Mouse (Mus musculus): ENCODE data around the gene Gm20604.

Gene Gm20604

GRCm38 (mm10) chr12:102758403-102758756 is at the start of gene Gm20604:
Gene Gm20604 (minus strand): TSS chr12:102758672.
- no peak for DNase-seq (ENCODE audit: low read depth, low spot score)

- no peak for DNase-seq (ENCODE audit: low read depth, low spot score)
These were observed 41.1 kb upstream of the Gm20604 start for GRCm38 (mm10) chr12:102799528-102799927.

- DNase-seq (ENCODE audit: low read depth, low spot score), result no peak
These were observed 29.5 kb upstream of the Gm20604 start for GRCm38 (mm10) chr12:102787927-102788326.

- peak; percentile 26 for DNase-seq (ENCODE audit: low read depth, low spot score)
These were observed 27.1 kb upstream of the Gm20604 start for GRCm38 (mm10) chr12:102785593-102785985.

DNA sequence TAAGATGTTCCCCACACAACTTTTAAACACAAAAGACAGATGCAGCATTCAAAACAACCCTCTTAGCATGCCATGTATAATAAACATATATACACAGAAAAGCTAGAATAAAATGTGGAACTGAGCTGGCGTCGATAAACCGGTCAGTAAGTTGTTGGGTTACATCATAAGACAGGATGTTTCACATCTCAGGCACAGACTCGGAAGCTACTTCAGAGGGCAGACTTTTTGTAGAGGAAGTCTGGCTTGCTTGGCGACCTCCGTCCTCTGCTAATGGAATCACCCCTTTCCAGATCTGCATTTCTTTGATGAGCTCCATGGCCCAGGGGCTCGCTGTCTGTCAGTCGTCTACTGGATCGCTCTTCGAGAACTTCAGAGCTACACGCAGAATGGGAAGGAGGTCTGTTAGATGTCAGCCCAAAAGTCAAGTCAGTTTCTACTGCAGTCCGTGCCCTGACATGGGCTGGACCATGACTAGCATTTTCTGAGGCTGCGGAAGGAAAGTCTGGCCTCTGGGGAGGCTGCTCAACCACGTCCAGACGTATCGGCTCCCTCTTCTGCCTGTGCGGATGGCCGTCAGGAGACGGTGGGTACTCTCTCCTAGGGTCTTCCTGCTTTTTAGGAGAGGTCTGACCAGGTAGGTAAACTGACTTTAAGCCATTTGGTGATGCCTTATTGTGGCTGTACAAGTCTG is 26.6 kb upstream of the Gm20604 start:
- no peak for DNase-seq (ENCODE audit: low read depth, low spot score)

DNA sequence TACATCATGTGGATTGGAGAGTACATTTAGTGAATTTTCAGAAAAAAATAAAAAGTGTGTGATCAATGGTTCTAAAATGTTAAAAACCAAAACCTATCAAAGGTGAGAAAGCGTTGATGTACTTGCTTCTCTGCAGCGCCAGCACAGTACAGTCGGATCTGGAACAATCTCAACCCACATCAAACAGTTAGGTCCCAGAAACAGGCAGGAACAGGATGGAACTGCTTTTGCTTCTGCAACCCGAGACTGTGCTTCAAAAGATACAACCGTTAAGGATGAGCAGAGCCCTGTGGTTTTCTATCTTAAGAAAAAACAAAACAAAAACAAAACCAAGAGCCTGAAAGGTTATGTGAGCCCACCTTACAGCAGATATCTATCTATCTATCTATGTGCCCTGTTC is 24.4 kb upstream of the Gm20604 start:
- no peak for DNase-seq (ENCODE audit: low read depth, low spot score)

DNA sequence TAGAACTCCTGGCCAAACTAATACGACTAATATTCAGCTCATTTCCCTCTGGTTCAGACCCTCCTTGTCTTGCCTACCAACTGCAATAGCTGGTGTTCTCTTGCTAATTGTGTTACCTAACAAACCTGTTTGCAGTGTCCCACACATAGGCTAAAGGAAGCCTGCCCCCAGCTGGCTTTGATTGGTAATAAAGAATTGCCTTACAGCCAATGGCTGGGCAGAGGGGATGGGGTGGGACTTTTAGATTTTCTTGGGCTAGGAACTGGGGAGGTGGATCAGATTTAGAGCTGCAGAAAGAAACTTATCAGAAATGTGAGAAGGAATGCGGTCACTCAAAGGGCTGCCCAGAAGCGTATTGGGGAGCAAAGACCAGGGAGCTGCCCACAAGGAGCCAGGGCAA is 21.0 kb upstream of the Gm20604 start:
- no peak for DNase-seq (ENCODE audit: low read depth, low spot score)

DNA sequence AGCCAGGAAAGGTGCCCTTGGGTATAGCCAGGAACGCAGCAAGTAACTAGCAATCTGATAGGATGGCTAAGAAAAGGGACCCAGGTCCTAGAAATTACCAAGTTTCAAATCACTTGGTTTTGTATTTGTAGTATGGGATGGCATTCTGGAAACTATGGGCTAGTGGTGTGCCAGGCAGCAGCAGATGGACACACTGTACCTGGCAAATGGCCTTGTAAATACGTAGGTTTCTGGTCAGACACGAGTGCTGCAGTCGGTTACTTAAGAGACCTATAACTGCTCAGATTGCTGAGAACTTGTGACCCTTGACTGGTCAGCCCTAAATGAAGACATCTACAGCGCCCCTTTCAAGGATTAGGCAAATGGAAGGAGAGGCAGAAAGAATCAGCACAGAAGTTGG is 19.7 kb upstream of the Gm20604 start:
- no peak for DNase-seq (ENCODE audit: low read depth, low spot score)

DNA sequence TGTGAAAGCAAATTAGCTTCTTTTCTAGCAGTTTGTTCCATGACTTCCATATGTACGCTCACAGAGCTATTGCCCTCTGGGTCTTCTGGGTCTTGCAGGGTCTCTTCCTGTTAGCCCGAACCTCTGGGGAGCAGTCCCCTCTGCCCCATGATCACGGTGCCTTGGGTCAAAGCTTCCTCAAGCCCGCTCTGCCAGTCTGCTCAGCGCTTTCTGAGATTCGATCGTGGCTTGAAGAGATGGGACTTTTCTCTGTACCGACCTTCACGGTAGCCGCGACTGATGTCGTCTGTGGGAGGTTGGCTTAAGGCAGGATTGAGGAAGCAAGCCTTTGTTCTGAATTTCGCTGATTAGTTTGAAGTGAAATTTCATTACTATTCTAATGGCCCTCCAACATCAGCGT is 17.6 kb upstream of the Gm20604 start:
- no peak for DNase-seq (ENCODE audit: low read depth, low spot score)

DNA sequence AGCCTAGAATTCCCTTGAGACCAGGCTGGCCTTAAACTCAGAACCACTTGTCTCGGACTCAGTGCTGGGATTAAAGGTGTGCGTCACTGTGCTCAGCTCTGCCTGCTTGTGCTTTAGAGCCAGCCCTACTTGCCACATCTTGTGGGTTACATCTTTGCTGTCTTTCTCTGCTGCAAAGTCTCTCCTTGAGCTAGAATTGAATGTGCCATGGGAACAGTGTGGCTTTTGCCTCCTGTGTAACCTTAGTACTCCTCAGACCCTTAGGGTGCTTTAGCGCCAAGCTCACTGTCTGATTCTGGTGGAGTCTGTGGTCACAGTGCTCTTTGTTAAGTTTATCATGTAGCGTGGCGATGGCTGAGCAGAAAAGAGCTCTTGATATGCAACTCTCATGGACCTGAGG is 14.2 kb upstream of the Gm20604 start:
- no peak for DNase-seq (ENCODE audit: low read depth, low spot score)

- no peak for DNase-seq (ENCODE audit: low read depth, low spot score)
These were observed 13.1 kb upstream of the Gm20604 start for GRCm38 (mm10) chr12:102771601-102772000.

DNA sequence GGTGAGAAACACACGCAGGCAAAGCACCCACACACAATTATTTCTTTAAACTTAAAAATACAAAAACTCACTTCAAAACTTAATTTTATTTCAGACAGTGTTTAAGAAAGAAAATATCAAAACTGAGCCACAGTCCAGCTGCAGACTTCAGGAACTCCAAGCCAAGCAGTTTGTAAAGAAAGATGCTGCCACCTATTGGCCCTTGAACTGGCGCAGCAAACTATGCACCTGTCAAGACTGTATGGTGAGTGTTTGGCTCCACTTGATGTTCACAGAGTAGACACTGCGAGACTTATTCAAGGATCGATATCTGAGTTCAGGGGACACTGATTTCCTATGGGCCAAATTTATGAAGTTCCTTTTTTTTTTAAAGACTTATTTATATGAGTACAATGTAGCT is 10.5 kb upstream of the Gm20604 start:
- no peak for DNase-seq (ENCODE audit: low read depth, low spot score)

DNA sequence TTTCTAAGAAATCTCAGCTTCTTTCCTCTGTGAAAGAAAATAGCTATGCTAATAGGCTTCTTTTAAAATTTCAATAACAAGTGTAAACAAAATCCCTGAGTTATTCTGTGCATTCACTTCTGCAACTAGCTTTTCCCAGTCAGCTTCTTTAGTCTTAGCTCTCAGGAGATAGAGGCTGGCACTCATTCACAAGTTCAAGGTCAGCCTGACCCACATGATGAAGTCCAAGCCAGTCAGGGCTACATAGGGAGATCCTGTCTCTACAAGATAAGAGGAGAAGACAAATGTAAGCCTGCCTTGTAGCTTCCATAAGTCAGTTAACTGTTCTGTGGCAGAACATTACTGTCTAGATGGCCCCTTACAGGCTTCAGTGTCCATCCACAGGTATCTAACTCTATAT is 5.2 kb upstream of the Gm20604 start:
- DNase-seq (ENCODE audit: low read depth, low spot score), result no peak

DNA sequence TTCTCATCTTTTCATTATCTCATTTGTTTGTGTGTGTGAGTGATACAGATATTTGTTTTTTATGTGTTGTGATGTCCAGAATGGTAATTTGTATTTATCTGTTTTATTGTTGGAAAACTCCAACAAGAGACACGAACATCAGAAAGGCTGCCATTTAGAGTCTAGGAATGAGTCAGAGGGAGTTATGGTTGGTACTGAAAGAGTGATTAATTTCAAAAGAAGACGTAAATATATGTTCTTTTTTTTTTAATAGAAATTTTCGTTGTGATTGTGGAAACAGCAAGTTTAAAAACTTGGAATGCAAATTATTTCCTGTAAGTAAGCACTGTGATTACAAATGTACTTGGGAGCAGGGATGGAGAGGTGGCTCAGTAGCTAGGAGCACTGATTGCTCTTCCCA is 3.2 kb upstream of the Gm20604 start:
- DNase-seq (ENCODE audit: low read depth, low spot score), result no peak

GRCm38 (mm10) chr12:102758936-102759335 is 464 bp upstream of the Gm20604 start:
- no peak for DNase-seq (ENCODE audit: low read depth, low spot score)

GRCm38 (mm10) chr12:102757689-102758402 is 626 bp downstream of the Gm20604 start, which contains the start of the genes Gm28051, Gon7 and Ubr7:
Gene Gm28051 (minus strand): TSS chr12:102757765.
Gene Gon7 (minus strand): TSS chr12:102757803.
Gene Ubr7 (plus strand): TSS chr12:102757967.
- peak; percentile 97 for DNase-seq (ENCODE audit: low read depth, low spot score)

DNA sequence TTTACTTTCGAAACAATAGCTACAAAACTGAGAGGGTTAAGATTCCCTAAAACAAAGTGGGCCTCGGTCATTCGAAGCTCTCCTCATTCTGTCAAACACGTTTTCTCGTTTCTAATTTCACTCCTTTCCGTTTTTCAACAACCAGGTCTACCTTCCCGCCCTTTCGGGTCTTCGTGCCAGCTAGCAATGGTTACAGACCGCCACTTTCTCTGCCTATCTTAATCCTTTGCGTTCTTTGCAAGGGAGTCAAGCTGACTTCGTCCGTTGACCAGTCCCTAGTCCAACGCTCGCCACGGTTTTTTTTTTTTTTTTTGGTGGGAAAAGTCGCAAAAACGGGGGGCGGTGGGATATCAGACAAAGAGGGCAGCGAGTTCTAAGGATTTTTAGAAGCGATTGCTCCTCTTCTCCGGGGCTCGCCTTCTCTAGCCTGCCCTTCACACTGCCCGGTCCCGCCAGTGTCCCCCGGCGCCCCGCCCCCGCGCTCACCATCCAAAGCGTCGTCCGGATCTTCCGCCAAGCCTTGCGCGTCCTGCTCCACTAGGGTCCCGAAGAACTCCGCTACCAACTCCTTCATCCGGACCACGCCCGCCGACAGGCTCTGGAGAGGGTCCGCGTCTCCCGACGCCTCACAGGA is 1.3 kb downstream of the Gm20604 start:
- no peak for DNase-seq (ENCODE audit: low read depth, low spot score)

DNA sequence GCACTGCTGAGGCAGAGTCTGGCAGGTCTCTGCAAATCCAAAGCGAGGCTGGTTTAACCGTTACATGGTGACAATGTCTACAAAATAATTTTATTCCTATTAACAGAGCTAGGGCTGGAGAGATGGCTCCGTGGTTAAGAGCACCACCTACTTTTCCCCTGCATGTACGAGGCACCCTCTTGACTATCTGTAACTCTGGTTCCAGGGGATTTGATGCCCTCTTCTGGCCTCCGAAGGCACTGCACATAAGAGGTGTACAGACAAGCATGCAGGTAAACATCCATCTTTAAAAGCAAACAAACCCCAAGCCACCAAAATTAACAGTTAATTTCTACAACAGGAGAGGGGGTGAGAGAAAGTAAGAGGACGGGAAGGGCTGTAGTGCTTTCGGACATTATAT is 2.2 kb downstream of the Gm20604 start:
- DNase-seq (ENCODE audit: low read depth, low spot score), result no peak

DNA sequence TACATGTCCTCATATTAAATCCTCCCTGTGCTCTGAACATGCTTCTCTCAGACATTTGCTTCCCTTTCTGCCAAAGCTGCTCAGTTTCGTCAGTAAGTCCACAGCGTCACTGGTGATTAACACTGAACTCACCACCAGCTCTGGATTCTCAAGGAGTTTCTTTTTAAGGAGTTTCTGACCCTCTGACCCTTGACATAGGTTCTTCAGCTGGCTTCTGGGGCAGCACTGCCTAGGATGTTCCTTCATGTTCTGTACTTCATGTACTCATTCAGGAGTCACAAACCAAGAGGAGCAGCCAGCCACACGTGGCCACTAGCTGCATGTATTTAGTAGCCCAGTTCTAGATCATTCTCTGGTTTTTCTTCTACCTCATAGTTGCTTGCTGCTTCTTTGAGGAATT is 10.2 kb downstream of the Gm20604 start:
- no peak for DNase-seq (ENCODE audit: low read depth, low spot score)

DNA sequence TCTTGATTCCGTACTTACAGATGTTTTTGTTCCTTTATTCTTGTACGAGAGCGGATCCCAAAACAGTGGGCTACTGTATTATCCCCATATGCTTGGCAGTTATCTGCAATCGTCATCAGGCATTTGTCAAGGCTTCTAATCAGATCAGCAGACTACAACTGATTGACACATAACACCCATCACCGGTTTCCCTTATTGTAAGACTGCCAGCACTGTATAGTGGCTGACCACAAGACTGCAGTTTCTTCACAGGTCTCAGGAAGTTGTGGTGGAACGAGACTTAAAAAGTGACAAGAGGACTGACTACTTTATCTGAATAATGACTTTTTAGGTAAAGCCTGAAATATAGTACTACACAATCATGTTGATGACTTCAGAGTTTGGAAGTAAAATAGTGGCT is 13.6 kb downstream of the Gm20604 start:
- DNase-seq (ENCODE audit: low read depth, low spot score), result no peak

- DNase-seq (ENCODE audit: low read depth, low spot score), result peak; percentile 82
These were observed 14.6 kb downstream of the Gm20604 start, which contains the start of the genes Moap1 and Tmem251 for GRCm38 (mm10) chr12:102743589-102744574. Gene Moap1 (minus strand): TSS chr12:102743661. Gene Tmem251 (plus strand): TSS chr12:102743762.
